Mouse (Mus musculus) layer of hippocampus, postnatal 36 days (tissue): ENCODE data around the gene Fam149a. TPM values are rescaled to one million over a fixed set of nuclear protein-coding genes. Genes with fewer than 3 reads are reported as not detected.

Experiments used
- DNase-seq, 2 experiments: peaks; one replicate each; pipeline ENCODE4 v3.0.0; 2022
- total RNA-seq, 2 experiments: library from RNA; stranded (reverse); gene quantifications; 2 replicates each; pipeline ENCODE4 v1.2.3; 2021

Fam149a gene
- 10 to 100 TPM; 12.0 to 12.9 TPM for total RNA-seq

DNA sequence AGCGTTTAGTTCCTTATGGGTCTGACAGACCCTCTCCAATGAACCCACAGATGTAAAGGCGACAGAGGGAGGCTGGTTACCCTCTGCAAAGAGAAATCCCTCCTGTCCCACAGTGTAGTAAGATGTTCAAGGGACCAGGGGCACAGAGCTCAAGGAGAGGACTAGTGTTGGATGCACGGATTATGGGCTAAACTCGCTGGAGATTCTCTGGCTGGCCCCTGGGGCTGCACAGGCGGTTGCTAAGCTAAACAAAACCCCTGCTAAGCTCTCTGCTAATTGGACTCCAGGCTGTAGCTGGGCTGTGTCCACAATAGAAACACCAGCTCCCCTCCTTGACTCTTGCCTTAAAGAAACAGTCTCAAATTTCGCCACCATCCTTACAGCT lies at the start of gene Fam149a:
Gene Fam149a, minus strand, starts transcription at position 329 of the 385 bp plus-strand sequence.
- no peak for DNase-seq

DNA sequence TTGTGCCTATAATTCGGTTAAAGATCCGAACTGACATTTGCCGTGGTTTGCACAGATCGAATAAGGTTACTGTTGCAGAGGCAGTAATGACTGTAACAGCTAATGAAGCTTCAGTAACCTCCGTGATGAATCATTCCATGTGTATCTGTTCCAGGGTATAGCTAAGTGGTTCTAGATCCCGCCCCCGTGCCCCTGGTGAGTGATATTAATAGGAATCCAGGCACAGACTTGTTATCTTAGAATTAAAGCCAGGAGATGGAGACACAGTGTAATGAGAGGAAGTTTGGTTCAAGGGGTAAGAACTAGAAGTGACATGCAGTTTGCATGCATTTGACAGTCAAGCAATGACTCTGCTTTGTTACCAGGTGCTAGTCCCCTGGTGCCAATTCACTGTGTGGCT lies 38.1 kb upstream of the Fam149a start:
- DNase-seq, result no peak

DNA sequence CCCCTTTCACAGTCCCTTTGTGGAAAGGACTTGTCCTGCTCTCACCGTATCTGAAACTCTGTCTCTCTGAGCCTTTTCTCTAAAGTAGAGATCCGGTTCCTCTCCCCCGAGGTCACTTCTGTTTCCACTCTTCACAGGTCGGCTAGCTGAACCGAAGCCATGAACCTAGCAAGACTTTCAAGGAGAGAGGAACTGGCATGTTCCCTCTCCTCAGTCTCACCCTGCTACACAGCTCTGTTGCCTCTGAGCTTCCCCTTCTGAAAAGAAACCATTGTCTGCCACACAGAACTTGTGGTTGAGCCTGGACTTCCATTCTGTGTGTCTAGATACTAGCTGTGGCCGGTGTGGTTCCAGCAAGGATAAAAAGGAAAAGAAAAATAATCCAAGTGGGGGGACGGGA lies 32.9 kb upstream of the Fam149a start:
- no peak for DNase-seq

GRCm38 (mm10) chr8:45410882-45411281 lies 28.8 kb upstream of the Fam149a start, which contains the start of gene Tlr3:
TSS of gene Tlr3 (minus strand) at chr8:45411080.
- DNase-seq, result no peak

- DNase-seq, result peak; percentile 29 to 34
Measured at GRCm38 (mm10) chr8:45410146-45410880, 28.2 kb upstream of the Fam149a start.

DNA sequence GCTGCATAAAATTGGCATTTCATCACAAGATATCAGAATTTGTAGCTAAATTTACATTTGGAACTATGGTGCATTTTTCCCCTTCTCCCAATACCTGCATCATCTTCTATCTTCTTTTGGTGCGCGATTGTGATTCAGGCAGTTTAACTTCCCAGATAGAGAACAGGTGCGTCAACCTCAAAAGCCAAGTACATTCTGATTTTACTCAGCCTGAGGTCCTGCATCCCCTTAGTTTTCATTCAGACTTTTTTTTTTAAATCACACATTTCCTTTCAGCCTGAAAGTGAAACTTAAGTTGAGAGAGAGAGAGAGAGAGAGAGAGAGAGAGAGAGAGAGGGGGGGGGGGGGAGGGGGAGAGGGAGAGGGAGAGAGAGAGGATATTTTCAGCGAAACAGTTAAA lies 27.6 kb upstream of the Fam149a start:
- DNase-seq, result no peak

DNA sequence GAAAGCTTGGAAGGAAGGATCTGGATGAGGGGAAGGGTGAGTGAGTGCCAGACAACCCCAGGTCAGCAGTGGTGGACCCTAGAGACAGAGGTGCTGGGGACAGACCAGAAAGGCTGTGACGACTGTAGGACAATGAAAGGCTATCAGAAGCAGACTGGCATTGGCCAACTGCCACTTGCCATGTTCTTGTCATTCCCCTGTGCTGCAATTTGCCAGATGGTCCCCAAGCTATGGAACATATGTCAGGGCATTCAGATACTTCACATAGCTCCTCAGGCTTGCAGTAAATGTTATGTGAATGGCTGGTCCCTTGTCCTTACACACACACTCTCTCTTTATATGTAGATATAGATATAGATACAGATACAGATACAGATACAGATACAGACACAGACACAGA lies 1.2 kb upstream of the Fam149a start:
- no peak for DNase-seq

GRCm38 (mm10) chr8:45381075-45381962 lies 772 bp downstream of the Fam149a start:
- no peak for DNase-seq

- DNase-seq, result no peak
Measured at GRCm38 (mm10) chr8:45380598-45380997, 1.5 kb downstream of the Fam149a start.

DNA sequence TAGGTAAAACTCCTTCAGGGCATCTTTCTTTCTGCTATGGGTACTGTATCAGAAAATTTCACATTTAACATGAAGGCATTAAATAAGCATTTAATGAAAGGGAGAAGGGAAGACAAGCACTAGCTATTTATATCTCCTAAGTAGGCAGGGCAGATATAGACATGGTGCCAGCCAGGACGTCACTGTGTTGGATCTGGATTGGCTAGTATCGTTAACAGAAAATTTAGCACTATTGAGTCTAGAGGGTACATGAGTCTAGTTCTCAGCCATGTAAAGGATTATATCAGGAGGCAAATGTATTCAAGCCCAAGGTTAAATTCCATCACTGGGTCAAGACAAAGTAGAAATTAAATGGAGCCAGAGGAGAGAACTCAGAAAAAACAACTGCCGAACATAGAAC lies 8.0 kb downstream of the Fam149a start:
- DNase-seq, result no peak

DNA sequence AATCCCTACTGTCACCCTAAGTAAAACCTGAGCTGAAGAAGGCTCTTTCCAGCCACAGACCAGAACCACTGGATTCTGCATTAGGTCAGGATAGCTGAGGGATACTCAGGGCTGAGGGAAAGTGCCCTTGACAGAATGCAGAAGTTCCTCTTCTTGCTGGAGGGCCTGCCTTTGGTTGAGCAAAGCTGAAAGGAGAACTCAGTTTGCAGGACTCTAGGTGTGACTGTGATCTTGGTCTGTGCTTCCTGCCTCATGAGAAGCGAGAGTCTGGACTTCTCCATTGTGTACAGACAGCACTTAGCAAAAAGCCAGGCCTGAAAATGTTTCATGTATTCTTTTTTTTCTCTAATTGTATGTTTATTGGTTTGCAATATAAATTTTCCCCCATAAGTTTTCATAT lies 14.9 kb downstream of the Fam149a start:
- no peak for DNase-seq

- no peak for DNase-seq
Measured at GRCm38 (mm10) chr8:45363220-45363619, 18.9 kb downstream of the Fam149a start.

DNA sequence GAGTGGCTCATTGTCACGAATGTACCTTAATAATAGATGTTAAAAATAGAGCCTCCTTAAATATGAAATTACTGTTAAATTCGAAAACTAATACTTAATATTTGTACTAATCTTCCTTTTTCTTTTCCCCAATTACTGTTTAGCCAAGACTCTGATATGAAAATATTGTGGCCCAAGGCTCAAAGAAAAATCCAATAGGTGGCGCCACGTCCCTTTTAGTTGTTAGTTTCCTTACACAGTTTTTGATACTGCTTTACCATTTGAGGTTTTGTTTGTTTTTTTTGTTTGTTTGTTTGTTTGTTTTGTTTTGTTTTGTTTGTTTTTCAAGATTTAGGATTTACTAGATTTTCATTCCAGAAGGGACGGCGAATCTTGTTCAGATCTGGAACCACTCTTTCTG lies 19.8 kb downstream of the Fam149a start:
- DNase-seq, result peak in 1 of 2 experiments; percentile 17

- no peak for DNase-seq
Measured at GRCm38 (mm10) chr8:45359091-45359605, 22.9 kb downstream of the Fam149a start.

DNA sequence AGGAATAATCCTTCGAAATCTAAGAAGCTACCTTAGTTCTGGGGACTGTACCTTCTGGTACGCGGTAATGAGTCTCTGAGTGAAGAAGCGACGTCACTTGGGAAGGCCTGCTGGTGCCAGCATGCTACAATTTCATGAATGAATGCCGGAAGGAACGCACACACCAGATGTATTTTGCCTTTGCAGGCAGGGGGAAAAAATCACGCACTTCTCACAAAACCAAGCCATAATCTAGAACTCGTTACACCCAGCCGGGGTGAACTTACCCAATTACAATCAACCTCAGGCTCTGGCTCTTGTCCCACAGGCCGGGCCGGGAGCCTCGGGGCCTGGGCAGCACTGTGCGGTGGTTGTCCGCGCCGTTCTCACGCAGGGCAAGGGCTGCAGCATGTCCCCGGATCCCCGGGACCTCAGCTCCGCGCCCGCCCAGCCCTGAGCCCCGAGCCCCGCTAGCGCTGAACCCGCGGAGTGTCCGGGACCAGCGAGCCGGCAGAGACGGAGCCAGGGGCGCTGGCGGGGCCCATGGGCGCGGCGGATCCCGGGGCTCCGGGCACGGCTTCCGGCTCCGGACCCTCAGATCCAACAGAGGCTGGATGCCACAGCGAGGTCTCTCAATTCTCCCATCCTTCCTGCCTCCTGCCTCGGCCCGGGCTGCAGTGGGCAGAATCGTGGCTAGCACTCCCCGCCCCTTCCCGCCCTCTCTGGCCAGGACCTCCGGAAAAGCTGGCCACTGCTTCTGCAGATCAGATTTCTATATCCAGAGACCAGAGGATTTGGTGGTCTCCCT lies 23.8 kb downstream of the Fam149a start:
- DNase-seq, result peak; percentile 31 to 32

GRCm38 (mm10) chr8:45355809-45356208 lies 26.3 kb downstream of the Fam149a start:
- DNase-seq, result no peak

DNA sequence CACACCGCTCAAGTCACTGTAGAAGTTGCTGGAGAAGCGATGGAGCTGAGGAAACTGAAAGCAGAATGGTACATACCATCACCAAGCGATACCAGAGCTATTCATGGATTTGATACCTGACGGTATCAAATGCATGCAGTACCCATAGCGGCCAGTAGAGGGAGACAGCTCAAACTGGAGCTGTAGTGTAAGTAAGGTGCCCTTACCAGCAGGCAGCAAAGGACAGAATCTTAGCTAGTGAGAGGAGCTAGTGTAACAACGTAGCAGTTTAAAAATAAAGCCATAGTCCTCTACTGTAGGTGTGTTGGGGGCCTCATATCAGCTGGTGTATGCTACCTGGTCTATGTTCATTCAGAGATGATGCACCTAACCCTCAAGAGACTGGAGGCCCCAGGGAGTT lies 37.1 kb downstream of the Fam149a start:
- DNase-seq, result peak; percentile 28 to 47

DNA sequence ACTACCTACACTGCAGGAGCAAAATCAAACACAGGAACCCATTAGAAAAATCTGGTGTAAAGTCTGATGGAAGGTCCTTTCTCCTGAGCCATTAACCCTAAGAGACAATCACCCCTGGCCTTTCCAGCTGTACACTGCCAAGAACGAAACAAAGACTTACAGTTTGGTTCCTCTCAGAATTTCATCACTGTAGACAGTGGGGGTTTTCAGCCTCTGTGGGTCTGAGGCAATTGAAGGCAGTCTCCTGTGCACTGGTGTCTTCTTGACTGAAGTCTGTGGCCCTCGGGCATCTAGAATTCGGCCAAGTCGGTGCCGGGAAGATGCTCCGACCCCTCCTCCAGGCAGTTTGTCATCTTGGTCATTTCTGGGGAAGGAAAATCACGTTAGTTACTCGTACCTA lies 37.8 kb downstream of the Fam149a start:
- DNase-seq, result no peak

- no peak for DNase-seq
Measured at GRCm38 (mm10) chr8:45341630-45342628, 40.2 kb downstream of the Fam149a start.

- DNase-seq, result peak in 1 of 2 experiments; percentile 1
Measured at GRCm38 (mm10) chr8:45333493-45333892, 48.6 kb downstream of the Fam149a start.
